Mouse (Mus musculus) gastrocnemius, postnatal 25 days (tissue): Measurements from ENCODE around the gene Cab39. TPM values are rescaled to one million over a fixed set of nuclear protein-coding genes. Genes with fewer than 3 reads are reported as not detected.

Experiments
- DNase-seq: peaks from one replicate; pipeline ENCODE4 v3.0.0; 2022
- total RNA-seq, 2 experiments: library from RNA; stranded (reverse); gene quantifications; 1 replicate in 1 of 2; 2 replicates in 1 of 2; pipeline ENCODE4 v1.2.3; 2021

Gene Cab39
- total RNA-seq, 2 experiments from 2014 or later, result 142 to 177 TPM

DNA sequence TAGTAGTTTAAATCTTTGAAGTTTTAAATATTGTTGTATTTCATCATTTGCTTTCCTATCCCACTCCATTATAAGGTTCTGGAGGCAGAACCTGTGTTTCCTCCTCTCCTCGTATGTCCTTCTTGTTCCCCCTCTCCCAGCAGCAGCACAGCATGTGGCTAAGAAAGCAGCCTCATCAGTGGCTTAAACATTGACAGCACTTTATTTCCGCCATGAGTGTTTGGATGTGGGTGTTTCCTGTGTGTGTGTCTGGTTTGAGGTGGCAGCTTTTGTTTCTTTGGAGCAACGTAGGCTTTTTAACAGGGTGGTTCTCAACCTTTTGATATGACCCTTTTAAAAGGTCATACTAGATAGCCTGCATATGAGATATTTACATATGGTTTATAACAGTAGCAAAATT, 52.2 kb downstream of the Cab39 start:
- DNase-seq, result no peak

DNA sequence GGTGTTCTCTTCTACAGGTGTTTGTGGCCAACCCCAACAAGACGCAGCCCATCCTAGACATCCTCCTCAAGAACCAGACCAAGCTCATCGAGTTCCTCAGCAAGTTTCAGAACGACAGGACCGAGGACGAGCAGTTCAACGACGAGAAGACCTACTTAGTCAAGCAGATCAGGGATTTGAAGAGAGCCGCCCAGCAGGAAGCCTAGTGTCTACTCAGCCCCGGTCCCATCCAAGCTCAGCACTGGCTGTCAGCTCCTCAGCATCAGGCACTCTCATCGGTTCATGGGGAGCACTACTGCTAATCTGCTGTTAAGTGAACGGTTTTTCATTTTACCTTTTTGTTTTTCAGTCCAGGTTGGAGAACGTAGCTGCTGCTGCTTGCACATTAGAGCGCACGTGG, 55.8 kb downstream of the Cab39 start:
- DNase-seq, result no peak

DNA sequence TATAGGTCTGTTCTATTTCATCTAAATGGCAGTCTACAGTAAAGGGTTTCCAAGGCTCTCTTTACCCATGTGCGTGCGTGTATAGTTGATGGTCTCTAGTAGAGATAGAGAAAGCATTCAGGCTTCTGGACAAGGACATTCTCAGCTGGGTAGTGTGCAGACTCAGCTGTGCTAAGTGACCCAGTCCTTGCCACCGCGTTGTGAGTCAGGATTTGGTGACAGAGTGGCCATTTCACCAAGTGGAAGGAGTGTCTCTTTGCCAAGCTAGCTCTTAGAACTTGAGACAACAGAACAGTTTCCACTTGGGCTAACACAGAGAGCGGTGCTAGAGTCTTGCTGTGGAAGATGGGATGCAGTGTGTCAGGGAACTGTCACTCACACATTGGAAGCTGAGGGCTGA, 57.6 kb downstream of the Cab39 start:
- DNase-seq, result no peak

DNA sequence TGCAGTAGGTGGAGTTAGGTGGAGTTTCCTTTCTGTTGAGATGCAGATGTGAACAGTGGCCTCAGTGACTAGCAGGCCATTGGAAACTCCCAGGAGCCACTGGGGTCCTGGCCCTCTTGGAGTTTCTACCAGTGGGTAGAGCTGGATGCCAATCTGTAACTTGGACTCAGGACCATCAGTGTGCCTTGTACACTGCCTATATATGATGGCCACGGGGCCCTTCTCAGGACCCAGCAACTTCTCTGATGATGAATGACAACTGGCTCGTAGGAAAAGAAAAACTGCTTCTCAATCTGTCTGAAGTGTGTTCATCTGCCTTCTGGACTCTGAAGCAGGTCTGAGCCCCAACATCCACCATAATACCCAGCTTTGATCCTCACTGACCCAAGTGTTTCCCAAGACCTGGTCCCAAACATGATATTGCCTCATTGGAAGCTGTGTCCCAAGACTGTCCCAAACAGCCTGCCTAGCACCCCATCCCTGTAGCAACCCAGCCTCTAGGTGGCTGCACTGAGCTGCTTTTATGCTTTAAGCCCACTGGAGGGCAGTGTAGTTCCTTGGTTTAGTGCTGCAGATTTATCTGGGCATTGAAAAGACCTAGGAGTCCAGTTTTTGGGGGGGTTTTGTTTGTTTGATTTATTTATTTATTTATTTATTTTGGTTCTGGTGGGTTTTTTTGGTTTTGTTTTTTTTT, 59.9 kb downstream of the Cab39 start:
- peak; percentile 53 for DNase-seq

DNA sequence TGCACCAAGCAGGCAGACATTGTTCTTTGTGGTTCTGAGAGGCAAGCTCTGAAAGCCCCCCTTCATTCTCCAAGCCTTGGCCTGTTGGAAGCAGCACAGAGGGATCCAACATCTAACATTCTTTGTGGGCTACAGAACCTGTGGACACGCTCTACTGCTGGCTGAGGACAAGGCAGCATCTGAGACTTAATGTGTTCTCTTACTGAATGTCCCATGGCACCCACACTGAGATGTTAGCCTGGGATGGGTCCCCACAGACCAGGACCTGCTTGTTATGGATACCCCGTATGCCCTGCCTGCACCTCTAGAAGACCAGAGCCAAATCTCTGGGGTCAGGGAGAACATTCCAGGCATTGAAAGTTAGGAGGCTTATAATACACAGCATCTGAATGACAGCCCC, 60.6 kb downstream of the Cab39 start:
- no peak for DNase-seq

DNA sequence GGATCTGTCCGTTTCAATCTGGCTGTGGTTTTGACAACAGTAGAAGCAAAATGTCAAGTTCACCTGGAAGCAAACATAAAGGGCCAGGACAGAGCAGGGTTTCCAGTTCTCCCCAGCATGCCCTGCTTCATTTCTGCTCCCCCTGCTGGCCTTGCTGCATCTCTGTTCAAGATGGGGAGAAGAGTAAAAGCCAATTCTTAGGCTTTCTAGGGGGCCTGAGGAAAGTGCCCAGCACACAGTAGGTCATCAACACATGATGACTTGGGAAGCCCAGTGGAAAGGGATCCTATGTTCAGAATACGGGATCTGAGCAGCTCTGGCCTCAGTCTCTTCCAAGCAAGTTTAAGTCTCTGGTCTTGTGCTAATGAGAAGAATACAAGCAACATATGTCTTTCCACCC, 61.2 kb downstream of the Cab39 start:
- no peak for DNase-seq

DNA sequence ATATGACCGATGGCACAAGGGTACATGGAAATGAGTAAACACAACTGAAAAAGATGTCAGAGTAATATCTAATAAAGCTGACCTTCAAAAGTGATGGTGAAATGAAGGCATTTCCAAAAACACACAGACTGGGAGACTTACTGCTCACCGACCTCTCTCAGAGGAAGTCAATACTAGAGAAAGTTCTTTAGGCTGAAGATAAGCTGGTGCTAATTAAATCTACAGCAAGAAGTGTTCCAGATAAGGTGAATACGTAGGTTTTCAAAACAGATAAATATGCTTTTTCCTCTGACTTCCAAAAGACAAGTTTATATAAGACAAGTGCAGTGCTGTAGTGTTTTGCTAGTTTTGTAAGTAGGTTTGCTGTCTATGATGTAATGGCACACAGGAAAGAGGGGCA, 63.0 kb downstream of the Cab39 start:
- DNase-seq, result no peak

DNA sequence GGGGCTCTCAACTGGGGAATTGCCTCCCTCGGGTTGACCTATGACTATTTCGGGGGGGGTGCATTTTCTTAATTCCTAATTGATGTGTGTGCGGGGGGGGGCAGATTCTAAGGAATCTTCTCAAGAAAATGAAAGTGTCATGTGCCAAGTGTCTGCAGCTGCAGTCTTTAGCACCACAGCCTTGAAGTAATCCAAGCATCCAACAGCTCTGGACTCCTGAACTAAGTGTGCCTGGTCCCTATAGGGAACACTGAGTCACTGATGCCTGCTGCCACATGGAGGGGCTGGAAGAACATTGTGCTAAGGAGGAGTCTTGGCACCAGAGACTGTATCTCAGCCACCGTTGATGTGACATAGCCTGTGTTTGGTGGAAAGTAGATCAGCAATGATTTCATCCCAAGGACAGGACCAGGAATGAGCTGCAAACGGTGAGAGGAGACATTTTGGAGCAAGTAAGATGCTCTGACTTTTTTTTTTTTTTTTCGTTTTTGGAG, 64.1 kb downstream of the Cab39 start:
- peak; percentile 25 for DNase-seq

DNA sequence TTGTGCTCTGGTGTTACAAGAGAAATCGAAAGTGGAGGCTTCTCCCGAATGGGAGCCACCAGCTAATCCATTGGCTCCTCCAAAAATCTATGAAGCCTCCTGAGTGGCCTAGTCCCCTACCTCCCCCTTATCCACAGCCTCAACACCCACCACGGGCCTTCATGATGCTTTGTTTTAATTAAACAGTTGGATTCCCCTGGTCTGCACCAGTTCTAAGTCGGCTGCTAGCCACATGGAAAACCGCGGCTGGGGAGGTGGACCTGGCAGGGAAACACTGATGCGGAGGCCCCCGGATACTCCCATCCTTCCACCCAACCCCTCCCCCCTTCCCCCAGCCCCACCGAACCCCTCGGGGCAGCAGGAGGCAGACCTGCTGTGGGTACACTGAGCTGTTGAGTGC, 71.1 kb downstream of the Cab39 start:
- DNase-seq, result no peak

DNA sequence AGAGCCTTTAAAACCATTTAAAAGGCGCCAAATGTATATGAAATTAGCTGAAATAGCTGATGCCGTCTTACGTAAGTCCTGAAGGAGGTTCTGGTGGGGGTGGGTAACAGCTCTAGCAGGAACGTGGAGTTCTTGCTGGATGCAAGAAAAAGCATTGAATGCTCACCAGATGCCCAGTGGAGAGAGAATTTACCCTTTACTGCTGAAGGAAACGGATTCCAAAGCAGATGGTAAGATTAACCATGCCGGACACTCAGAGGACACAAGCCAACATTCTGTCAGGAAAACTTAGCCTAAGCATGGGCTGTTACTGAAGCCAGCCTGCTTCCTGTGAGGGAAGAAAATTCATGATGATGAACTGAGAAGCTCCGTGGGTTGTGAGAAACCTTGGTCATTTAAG, 76.8 kb downstream of the Cab39 start:
- no peak for DNase-seq

DNA sequence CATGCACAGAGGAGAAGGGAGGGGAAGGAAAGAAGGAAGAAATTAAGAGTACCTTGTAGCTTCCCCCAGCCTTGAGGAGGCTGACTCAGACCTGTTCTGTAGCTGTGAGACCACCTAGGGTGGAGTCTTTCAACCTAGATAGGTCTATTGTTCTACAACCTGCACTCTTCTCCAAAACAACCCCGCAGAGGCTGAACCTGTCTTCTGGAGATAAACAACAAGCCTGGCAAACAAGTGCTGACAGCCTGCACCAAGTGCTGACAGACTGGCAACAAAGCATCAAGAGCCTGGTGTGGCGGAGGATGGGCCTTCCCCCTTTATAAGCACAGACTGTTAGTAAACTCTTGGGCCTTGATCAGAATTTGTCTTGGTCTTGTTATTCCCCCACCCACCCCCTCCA, 77.3 kb downstream of the Cab39 start:
- DNase-seq, result no peak

DNA sequence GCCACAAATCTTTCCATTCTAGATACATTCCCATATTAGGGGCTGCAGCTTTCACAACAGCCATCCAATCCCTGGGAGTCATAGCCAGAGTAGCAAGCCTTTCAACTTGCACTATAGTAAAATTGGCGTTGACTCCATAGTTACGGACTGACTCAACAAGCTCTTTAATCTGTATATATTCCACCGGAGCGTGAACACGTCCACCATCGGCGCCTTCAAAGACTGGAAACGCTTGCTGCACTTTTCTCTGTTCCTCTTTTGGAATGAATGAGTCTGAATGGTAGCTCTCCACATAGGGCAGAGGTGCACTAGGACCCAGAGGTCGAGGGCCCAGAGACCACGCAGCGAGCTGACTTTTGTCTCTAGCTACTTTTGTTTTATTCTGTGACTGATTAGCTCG, 88.8 kb downstream of the Cab39 start:
- DNase-seq, result no peak

DNA sequence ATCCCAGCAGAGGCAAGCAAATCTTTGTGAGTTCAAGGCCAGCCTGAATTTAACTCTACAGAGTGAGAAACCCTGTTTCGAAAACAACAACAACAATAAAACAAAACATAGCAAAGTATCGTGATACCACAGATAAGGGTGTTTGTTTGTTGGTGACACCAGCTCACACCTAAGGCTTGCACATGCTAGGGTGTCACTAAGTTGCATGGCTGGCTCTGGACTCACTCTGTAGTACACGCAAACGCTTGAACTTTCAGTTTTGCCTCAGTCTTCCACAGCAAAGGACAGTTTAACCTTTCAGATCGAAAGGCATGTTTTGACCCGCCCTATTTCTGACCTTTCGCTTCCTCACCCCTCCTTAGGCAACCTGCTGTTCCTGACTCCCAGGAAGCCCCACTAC, 94.0 kb downstream of the Cab39 start:
- DNase-seq, result no peak

DNA sequence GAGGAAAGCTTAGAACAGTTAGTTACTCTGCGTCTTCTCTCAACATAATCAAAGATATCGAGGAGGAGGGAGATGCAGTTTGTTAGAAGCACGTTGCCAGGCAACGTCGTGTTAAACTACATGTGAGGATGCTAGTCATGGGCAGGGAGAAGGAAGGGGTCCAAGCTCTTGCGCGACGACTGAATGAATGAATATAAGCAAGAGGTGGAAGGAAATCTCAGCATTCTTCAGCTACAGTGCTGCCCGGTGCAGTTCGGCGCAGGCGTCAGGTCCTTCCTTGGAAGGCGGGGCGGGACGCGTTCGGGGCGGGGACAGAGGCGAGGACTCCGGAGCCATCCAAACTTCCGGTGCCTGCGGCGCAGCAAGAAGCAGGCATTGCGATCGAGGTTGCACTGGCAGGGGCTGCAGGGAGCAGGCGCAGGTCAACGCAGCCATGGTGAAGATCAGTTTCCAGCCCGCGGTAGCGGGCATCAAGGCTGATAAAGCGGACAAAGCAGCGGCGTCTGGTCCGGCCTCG, 101.0 kb downstream of the Cab39 start, which contains the start of gene Itm2c:
Gene Itm2c, plus strand, starts transcription at position 51 of the 517 bp plus-strand sequence.
- DNase-seq, result peak; percentile 81

DNA sequence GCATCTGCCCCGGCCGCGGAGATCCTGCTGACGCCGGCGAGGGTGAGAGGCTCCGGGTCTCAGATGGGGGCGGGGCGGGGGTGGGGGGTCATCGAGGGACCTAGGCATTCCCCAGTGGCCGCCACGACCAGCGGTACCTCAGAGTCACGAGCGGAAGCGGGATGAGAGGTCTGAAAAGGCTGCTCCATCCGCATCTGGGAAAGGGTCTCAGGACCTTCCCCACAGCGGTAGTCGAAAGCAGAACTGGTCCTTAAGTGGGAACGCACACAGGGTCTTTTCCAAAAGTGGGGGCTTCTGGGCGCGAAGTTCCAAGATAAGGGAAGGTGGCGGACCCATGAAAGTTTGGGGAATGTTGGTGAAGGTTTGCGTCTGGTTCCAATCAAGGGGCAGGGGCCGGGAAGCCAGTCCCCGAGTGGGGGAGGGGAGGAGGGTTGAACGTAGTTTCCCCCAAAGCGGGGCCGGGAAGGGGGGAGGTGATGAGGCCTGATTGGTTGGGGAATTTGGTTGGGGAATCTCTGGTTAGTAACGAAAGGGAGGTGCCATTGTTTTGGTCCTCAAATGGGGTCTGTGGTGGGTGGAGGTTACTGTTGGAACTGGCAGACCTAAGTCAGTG, 101.6 kb downstream of the Cab39 start:
- DNase-seq, result no peak

DNA sequence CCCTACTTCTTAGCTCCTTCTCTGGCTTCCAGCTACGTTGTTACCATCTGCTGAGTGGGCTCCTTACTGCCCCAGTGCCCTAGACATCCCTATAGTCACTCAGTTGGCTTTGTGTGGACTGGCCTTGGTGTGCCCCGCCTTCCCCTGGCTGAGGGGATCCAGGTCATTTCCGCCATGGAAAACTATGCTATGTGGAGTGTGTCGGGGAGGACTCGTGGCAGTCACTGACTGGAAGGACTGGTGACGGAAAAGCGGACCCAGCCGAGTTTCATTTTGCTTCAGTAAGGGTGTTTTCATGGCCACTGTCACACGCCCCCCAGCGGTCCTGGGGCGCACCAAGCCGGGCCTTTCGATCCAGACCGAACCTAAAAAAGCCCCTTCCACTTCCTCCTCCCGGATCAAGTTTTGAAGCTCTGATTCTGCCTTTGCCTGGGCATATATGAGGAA, 102.2 kb downstream of the Cab39 start:
- DNase-seq, result peak; percentile 39

DNA sequence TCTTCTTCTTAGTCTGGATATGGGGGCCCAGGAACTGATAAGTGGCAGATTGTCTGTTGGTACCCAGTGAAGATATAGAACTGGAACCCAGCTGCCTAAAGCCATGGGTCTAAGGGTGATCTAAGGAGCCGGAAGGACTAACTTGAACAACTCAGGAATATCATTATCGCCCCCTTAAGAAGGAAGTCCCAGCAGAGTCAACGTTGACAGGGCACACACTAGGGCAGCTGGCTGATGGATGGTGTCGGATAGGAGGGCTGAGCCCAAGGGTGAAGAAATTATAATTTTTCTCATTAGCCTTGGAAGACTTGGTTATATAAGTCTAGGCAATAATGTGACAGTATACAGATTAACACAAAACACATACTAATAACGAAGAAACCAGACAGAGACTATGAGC, 102.9 kb downstream of the Cab39 start:
- DNase-seq, result no peak

DNA sequence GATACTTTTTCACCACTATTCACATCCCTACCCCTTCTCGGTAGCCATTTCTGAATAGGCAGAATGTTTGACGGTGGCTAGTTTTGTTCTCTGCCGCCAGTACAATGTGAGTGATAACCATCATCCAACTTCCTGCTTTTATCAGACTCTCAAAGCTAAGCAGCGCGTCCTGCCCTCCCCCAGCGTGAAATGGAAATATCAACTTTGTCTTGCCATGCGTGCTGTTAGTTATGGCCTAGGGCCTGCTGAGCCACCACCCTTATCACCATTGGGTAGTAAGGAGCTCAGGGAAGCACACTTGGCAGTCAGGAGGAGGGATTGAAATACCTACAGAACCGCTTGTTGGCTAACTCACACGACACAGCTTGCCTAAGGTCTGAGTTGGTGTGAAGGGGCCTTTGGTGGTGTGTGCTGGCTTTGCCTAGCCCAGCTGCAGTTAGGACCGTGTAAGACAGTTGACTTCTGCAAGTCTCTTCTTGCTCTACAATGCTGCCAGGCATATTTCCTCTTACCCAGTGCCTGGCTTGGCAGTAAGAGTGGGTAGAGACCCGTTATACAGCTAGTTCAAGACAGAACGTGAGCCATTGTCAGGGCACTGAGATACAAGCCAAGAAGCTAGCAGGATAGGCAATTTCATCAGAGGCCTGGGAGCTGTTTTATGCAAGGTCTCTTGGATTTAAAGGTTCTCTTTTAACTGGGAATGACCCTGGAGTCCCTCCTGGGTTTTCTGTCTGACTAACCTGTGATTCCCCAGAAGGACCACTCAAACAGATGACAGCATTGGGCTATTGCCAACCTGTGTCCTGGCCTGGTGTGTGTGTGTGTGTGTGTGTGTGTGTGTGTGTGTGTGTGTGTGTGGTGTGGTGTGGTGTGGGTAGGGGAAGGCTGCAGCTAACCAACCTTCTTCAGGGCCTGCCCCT, 103.8 kb downstream of the Cab39 start:
- no peak for DNase-seq

DNA sequence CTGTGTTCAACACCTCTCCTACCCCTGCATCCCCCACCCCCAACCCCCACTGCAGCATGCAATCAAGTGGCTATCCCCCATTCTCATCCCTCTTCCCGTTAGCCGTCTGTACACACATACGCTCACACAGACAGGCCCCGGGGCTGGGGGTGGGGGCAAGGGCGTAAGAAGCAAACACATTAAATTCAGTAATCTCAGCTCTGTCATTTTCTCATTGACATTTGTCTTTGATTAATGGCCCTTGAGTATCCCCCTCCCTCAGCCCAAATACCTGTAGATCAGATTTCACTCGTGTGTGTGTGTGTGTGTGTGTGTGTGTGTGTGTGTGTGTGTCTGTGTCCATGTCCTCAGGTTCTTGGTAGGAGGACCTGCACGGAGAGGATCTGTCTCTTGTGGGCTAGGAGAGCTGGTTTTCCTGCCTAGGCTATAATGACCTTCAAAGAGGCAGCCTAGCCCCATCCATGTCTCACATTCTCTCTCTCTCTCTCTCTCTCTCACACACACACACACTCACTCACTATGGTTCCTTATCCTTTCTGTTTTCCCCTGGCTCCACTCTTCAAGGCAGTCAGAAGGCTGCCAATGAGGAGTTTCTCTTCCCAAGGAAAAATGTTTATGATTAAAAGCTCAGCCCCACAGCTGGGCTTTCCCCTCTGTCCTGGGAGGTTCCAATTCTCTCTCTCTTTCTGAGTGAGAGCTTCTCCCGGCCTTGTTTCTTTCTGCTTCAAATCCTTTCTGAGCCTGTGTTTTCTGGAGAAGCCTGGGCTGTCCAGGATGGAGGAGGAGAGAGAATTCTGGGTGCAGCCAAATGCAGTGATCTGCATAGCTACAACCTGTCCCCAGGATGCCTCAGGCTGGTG, 104.9 kb downstream of the Cab39 start:
- DNase-seq, result no peak

DNA sequence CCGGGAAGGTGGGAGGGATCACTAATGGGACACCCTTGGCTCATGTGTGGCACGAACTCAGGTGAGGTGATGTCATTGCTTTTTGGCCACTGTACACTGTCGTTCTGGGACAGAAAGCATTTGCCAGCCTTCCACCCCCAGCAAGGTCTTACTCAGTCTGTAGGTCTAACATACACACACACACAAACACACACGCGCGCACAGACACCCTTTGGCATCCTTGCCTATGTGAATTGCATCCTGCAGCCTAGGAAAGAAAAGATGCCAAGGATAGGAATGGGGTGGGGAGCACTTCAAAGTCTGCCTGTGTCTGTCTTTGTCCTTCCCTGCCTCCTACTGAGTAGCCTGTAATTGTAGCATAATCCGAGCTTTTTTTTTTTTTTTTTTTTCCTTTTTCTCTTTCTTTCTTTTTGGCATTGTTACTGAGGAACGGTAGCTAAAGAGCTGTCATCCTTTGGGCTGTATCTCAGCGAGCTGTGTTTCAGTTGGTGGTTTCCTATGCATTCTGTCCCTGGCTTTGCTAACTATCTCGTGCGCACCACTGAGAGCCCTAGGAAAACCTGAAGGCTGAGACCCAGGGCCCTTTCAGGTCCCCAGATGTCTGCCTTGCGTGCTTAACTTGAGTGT, 105.6 kb downstream of the Cab39 start:
- no peak for DNase-seq

DNA sequence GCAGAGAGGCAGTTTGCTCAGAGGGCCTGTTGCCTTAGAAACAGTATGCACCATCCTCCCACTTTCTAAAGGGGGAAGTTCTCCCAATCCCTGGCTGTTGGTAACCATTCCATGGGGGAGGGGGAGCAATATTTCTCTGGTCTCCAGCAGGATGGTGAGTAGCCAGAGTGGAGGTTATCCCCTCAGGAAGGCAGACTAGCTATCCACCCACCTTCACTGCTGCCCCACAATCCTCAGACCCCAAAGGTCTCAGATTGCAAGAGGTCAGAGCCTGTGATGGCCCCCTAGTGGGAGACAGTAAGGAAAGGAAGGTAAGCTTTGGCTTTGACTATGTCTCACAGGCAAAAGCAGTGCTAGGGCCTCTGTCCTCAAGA, 106.1 kb downstream of the Cab39 start:
- DNase-seq, result no peak
